Mouse (Mus musculus): ENCODE data around the gene Cped1.

Cped1 gene

GRCm38 (mm10) chr6:22168388-22168787 lies 182.7 kb downstream of the Cped1 start:
- no peak for DNase-seq (ENCODE audit: low spot score)

DNA sequence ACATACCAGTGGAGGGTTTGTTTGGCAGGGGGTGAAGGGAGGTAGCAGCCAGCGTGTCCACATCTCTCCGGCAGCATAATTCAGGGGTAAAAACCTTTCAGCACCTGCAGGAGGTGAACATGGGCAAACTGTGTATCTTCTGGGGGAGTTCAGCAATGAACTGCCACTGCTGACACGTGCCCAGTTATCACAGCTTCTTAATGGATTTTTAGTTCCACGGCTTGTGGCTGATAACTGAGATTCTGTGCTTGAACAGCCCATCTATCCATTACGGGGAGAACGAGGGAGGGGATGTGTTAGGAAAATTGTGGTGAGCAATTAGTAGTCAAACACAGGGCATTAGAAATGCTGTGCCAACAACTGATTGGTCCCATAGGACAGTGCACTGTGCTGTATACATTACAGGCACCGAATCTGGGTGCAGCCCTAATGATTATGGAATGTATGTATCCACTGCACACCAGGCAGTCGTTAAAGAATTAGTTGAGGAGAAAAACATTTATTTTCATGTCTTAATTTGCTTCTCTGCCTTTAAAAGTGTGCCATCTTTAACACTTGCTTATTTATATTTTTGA lies 193.1 kb downstream of the Cped1 start:
- no peak for DNase-seq (ENCODE audit: low spot score)

DNA sequence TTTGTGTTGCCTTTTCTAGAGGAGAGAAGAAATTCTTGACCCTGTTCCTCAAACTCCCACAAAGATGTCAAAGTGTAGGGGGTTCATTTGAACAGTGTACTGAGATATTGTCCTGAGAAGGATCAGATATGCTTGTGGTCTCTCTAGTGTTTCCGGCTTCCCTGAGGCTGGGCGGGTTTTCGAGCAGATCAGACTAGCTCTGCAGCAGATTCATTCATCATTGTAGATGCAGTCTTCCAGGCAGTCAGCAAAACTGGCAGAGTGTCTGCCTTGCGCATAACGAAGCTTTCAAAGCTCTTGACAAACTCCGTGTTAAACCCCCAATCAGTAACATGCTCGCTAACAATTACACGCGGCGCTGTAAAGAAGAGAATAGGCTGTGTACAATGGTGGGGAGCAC lies 194.6 kb downstream of the Cped1 start:
- DNase-seq (ENCODE audit: low spot score), result no peak

DNA sequence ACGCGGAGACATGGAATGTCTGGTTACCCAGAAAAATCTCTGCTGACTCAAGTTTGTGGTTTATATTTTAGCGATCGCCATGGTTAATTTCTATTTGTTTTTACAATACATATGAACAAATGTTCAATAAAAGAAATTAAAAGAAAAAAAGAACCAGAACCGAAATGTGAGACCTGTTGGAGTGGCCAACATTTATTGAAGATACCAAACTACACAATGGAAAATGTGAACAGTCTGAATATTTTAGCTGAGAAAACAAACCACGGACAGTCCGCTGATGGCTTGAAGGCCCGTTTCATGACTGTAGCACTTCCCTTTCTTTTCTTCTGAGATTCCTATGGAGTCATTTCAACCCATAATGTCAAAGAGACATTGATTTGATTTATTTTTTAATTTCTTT lies 201.3 kb downstream of the Cped1 start:
- no peak for DNase-seq (ENCODE audit: low spot score)

DNA sequence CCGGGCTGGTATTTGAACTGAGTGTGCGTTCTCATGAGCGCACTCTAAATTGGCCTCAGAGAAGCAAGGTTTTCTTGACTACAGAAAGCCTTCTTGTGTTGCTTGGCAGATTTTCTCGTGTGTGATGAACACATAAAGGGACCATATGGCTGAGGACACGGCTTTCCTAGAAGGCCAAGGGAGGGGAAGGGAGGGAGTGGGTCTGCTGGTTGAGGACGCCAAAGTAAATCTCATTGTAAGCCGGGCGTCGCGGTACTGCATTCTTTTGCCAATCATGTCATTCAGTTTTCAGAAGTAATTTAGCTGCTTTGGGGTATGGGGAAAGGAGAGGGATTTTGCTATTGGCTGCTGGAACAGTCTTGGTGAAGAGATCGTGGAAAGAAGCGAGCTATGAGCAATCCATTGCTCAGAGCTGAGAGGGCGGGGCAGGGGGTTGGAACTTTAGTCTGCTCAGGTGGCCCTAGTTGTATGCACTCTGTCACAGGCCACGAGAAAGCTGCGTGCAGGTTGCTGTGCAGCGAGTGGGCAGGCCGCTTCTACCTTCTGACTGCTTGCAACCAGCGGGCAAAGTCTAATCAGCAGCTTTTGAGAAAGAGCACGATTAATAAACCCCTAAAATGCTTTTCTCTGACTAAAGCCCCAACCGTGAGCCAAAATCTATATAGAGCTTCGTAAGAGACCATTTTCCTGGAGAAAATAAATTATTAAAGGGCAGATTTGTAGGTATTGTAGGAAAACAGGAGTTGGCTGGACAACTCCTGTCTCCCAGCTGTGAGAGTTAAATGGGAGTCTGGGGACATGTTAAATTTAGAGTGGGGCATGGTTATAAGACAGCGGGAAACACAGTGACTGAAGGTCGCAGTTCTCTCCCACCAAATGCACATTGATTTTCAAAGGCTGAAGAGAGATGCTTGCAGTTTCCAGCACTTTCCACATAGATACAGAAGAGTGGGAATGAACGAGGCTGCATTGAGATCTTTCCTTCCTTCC lies 203.9 kb downstream of the Cped1 start:
- DNase-seq (ENCODE audit: low spot score), result no peak

- no peak for DNase-seq (ENCODE audit: low spot score)
These were observed 212.9 kb downstream of the Cped1 start for GRCm38 (mm10) chr6:22198603-22199002.

DNA sequence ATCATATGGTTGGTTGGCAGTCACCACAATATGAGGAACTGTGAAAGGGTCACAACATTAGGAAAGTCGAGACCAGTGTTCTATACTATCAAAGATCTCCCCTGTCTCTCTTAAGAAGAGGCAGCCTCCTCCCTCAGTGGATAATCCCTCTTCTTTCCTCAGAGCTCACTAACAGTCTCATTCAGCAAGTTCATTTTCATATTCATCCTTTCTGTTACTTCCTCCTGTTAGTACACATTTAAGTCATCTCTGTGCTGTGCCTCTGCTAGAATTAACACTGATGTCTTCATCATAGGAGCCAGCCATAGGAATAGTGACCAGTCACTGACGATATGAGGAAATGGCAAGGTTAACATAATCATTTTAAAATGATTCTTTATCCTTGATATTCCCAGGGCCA lies 213.8 kb downstream of the Cped1 start:
- DNase-seq (ENCODE audit: low spot score), result no peak

GRCm38 (mm10) chr6:22200133-22200532 lies 214.4 kb downstream of the Cped1 start:
- DNase-seq (ENCODE audit: low spot score), result no peak

- DNase-seq (ENCODE audit: low spot score), result no peak
These were observed 216.2 kb downstream of the Cped1 start for GRCm38 (mm10) chr6:22201879-22202278.

DNA sequence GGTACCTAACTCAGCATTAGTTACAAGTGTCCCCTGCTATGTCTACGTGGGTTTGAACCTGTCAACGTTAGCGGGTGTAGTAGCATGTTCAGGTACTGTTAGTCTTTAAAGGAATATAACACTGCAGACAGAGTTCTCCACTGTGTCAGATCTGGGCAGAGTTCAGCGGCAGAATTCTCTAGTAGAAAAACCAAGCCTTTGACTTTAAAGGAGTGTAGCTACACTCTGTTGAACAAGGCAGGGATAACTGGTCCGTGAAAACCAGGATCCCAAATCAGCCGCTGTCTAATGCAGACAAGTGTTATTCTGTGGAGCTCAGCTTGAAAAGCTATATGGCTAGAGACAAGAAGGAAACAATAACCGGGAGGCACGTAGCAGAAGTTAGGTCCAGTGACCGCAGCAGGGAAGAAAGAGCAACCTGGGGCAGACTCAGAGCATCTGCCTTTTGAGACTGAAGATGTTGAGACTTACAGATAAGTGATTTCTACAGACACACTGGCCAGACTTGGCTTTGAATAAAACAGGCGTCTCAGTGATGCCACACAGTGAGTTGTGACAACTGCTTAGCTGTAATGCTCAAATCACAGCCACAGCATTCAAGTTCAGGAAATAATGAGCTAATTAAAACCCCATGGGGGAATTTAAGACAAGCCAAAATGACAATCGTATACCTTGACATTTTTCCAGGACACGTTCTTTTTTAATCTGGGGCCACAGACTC lies 219.5 kb downstream of the Cped1 start:
- no peak for DNase-seq (ENCODE audit: low spot score)

- peak; percentile 24 for DNase-seq (ENCODE audit: low spot score)
These were observed 220.0 kb downstream of the Cped1 start for GRCm38 (mm10) chr6:22205751-22206121.

DNA sequence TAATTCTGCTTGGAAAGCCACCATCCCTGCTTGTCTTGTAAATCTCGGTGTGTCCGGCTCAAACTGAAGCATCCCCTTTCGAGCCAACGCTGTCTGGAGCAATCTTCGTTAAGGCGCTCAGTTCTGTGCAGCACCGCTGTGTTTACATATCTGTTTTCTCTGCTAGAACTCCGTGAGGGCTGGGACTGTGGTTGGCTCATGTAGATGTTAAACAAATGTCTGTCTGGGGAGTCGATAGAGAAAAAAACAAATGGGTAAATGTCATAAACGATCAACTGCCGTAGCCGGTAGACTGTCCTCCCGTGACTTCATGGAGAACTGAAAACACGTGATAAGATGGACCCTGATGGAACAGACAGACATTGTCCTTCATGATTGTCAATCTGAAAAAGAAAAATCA lies 220.5 kb downstream of the Cped1 start:
- no peak for DNase-seq (ENCODE audit: low spot score)

- no peak for DNase-seq (ENCODE audit: low spot score)
These were observed 221.0 kb downstream of the Cped1 start for GRCm38 (mm10) chr6:22206630-22207293.

DNA sequence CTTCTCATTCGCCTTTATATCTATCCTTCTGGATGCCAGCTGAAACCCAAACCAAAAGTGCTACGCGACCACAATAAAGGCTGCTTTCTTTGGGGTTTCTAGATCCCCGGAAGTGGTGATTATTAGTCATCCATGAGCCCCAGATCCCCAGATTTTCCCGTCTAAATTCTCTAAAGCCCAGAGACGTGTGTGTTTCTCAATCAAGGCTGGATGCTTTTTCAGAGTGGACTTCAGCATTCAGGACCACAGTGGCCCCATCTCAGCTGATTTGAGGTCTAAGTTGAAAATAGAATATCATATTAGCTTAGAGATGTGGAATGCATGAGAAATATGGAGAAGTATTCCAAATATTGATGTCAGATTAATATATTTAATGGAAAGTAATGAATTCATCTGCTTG lies 226.4 kb downstream of the Cped1 start:
- DNase-seq (ENCODE audit: low spot score), result no peak

- no peak for DNase-seq (ENCODE audit: low spot score)
These were observed 227.5 kb downstream of the Cped1 start for GRCm38 (mm10) chr6:22213187-22213586.

DNA sequence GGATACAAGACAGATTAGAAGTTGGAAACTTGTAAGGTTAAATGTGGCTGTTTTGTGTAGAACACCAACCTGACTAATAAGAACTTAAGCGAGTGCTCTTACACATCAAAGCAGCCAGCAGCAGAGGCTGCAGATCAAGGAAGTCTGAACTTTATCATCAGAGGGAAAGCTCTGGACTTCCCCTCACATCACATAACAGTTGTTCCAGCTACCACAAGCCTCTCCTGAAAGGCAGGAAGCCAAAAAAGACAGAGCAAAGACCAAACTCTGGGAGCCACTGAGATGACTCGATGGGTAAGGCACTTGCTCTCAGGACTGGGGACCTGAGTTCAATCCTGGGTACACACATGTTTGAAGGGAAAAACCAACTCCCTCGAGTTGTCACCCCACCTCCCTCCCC lies 228.1 kb downstream of the Cped1 start:
- DNase-seq (ENCODE audit: low spot score), result no peak

DNA sequence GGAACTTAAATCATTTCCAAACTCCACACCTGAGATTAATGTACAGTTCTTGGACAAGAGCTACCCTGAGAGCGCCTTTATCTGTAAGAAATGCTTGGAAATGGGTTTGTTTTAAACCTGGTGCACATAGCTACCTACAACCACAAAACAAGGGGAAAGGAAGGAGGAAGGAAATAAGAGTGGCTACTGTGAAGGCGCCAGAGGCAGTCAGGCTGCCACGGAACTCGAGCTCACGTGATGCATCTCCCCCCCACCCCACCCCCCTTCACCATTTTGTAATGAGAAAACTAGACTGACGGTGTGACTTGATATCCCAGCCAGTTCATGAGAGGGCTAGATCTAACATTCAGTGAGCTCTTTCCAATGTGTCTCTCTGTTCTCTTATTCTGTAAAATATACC lies 228.9 kb downstream of the Cped1 start:
- DNase-seq (ENCODE audit: low spot score), result no peak

DNA sequence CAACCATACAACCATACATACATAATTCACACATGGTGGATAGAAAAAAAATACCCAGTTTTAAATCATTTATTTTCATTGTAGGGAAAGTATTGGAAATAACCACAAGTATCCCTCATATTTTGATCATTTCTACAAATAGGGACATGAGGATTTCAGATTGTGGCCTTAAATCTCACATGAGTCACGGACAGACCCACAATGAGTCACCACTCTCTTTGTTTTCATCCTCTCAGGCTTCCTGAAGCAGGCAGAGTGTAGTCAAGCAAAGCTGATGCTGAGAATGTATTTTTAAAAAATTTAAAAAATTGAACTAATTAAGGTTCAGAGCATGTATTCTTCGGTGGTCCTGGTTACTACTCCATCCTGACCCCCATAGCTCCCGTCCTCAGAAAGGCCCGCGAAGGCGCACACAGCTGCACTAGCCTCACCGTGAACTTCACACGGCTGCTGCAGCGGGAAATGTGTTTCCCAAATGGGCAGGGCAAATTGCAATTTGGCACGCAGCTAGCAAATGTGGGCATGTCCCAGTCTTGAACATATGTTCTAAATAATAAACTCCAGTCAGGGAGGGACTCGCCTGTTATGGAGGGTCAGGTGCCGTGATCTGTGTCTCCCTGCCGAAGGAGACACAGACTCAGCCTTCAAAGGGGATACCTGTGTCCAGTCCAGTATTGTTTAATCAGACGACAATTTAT lies 230.7 kb downstream of the Cped1 start:
- no peak for DNase-seq (ENCODE audit: low spot score)

DNA sequence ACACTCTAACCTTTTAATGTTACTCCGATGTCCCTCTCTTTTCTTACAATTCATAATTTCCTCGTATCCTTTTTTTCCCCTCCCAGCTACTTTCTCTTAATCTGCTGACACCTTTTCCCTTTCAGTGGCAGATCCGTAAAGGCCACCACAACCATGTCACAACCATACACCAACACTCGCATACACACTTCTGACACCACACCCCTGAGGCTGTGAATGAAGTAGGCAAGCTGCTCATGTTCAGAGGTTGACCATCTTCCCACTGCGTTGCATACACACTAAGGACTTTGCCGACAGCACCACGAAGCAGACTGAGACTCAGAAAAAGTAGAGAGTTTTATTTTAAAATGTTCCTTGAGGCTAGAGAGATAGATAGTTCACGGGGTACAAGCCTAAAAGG lies 235.4 kb downstream of the Cped1 start:
- DNase-seq (ENCODE audit: low spot score), result no peak

DNA sequence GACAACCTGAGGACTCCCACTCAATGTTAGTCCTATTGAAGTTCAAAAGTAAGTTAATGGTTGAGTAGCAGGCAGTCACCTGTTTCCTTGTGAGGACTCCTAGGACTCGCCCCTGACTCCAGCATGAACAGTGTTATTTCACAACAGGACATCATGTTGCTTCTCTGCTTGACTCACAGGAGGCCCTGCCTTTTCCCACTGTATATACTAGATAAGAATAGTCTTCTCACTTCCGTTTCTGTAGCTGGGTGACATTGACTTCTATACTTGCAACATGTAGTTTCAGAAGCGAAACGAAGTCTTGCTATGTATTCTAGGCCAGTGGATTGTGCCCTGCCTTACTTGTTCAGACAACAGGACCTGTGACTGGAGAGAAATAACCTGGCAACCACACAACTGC lies 236.4 kb downstream of the Cped1 start:
- no peak for DNase-seq (ENCODE audit: low spot score)

DNA sequence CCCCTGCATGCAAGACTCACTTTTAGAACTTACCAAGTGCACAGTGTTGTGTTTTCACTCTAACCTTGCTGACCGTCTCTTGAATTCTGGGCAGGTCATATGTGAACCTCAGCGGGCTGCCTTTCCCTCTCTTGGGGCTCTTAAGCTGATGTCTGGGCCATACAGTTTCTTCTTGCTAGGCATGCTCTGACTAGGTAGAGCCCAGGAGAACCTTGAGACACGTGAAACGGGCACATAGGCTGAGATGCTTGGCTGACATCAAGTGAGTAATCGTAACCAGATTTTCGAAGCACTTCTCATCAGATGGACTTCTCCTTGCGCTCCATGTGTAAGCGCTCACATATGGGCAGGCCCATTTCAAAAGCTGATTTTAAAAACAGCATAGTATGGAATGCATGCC lies 237.2 kb downstream of the Cped1 start:
- no peak for DNase-seq (ENCODE audit: low spot score)

DNA sequence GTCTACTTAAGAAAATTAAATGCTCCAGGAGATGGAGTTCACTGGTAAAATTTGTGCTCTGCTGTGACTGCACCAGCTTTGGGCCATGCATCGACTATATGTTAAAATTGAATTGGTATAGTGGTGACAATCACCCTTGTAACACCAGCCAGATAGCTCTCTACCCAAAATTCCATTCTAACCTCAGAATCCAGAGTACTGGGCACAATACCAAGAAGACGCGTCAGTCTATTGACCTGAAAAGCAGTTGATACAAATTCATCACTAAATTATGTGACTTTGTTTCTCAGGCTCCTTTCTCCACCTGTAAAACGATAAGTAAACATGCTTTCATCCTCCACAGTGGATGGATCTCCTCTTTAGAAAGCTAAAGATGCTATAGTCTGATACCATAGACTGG lies 238.6 kb downstream of the Cped1 start:
- no peak for DNase-seq (ENCODE audit: low spot score)

Data from embryo, embryonic 10 days (tissue).